Mouse (Mus musculus): Measurements from ENCODE around the gene Col6a4. TPM values are rescaled to one million over a fixed set of nuclear protein-coding genes. Genes with fewer than 3 reads are reported as not detected.

The Col6a4 gene
- polyA plus RNA-seq, 1 experiment from 2014 or later: 0.20 TPM

- H3K4me3 ChIP-seq: no peak overlapping the region
- H3K4me1 ChIP-seq: peaks cover 4% of the 10 kb centered on the region
- 0 out of 2 replicates have a peak, but pooled peaks cover 4% of the 10 kb centered on the region for H3K9me3 ChIP-seq
- no peaks in the 10 kb centered on the region for H3K36me3 ChIP-seq (replicated peaks)
- DNase-seq (ENCODE audit: extremely low spot score, low spot score): no peak
- H3K27me3 ChIP-seq (ENCODE audit: poor library complexity, severe bottlenecking): peaks cover 24% of the 10 kb centered on the region
- 54% methylated on average over 6 of the region's 6 CpGs for WGBS
- H3K27ac ChIP-seq: no peak overlapping the region
Observed at GRCm38 (mm10) chr9:105976314-105976713, 120.3 kb downstream of the Col6a4 start.

- H3K27me3 ChIP-seq (ENCODE audit: poor library complexity, severe bottlenecking): peaks cover 24% of the 10 kb centered on the region
- no peak overlapping the region for H3K4me3 ChIP-seq
- H3K36me3 ChIP-seq (replicated peaks): no peaks in the 10 kb centered on the region
- no peak for DNase-seq (ENCODE audit: extremely low spot score, low spot score)
- WGBS: 96% methylated on average over 1 of the region's 1 CpGs
- 0 out of 2 replicates have a peak, but pooled peaks cover 4% of the 10 kb centered on the region for H3K9me3 ChIP-seq
- H3K4me1 ChIP-seq: no peaks in the 10 kb centered on the region
- no peak overlapping the region for H3K27ac ChIP-seq
Observed at GRCm38 (mm10) chr9:105973736-105974135, 122.8 kb downstream of the Col6a4 start.

DNA sequence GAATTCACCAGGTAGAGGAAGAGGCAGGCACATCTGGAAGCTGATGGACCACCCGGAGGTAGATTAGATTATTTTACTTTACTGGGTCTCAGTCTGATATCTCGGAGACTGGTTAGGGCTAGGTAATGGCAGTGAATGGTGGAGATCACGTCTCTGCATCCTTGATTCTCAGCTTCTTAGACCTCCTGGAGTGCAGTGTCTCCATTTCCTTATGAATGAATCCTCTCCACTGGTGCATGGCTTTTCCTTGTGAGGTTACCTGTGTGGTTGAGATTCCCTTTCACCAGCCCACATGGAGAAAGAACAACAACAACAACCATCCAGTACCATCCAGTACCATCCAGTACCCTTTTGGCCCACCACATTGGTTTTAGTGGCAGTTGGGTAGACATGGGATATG is 124.6 kb downstream of the Col6a4 start:
- Histone ChIP-seq H3K36me3 (replicated peaks) (no peaks in the 10 kb centered on the region), H3K27me3 (ENCODE audit: poor library complexity, severe bottlenecking) (peaks cover 13% of the 10 kb centered on the region), H3K27ac (no peak overlapping the region), H3K9me3 (0 out of 2 replicates have a peak, but pooled peaks cover 4% of the 10 kb centered on the region), H3K4me3 (no peak overlapping the region), H3K4me1 (no peaks in the 10 kb centered on the region)
- 88% methylated on average over 3 of the region's 3 CpGs for WGBS
- no peak for DNase-seq (ENCODE audit: extremely low spot score, low spot score)

GRCm38 (mm10) chr9:105971351-105971894 is 125.2 kb downstream of the Col6a4 start:
- Histone ChIP-seq H3K27ac (no peak overlapping the region), H3K36me3 (replicated peaks) (no peaks in the 10 kb centered on the region), H3K9me3 (0 out of 2 replicates have a peak, but pooled peaks cover 4% of the 10 kb centered on the region), H3K4me1 (no peaks in the 10 kb centered on the region), H3K4me3 (no peak overlapping the region), H3K27me3 (ENCODE audit: poor library complexity, severe bottlenecking) (peaks cover 7% of the 10 kb centered on the region)
- 93% methylated on average over 14 of the region's 14 CpGs for WGBS
- no peak for DNase-seq (ENCODE audit: extremely low spot score, low spot score)

DNA sequence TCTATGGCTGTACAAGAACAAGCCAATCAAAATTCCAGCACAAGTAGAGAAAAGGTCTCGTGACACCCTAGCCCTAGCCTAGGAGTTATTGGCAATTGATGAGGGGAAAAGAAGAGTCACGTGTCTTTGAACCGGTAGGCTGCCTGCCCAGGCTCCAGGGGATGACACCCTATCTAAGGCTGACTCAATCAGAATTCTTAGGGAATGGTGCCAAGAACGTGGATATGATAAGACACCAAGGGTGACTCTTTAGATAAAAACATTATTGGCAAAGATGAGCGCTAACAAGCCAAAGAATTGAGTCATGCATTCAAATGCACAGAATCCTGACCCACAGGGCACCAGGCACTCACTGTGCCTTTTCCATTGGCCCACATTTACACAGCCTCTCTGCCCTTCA is 125.7 kb downstream of the Col6a4 start:
- DNase-seq (ENCODE audit: extremely low spot score, low spot score): no peak
- Histone ChIP-seq H3K4me1 (no peaks in the 10 kb centered on the region), H3K36me3 (replicated peaks) (no peaks in the 10 kb centered on the region), H3K27ac (no peak overlapping the region), H3K27me3 (ENCODE audit: poor library complexity, severe bottlenecking) (peaks cover 2% of the 10 kb centered on the region; the same call in 1 of the 2 replicates), H3K9me3 (0 out of 2 replicates have a peak, but pooled peaks cover 4% of the 10 kb centered on the region), H3K4me3 (no peak overlapping the region)
- 88% methylated on average over 5 of the region's 5 CpGs for WGBS

- no peak overlapping the region for H3K4me3 ChIP-seq
- WGBS: 81% methylated on average over 5 of the region's 5 CpGs
- no peak overlapping the region for H3K27ac ChIP-seq
- no peaks in the 10 kb centered on the region for H3K9me3 ChIP-seq
- H3K27me3 ChIP-seq (ENCODE audit: poor library complexity, severe bottlenecking): no peaks in the 10 kb centered on the region
- no peak for DNase-seq (ENCODE audit: extremely low spot score, low spot score)
- 0 out of 2 replicates have a peak, but pooled peaks cover 5% of the 10 kb centered on the region for H3K4me1 ChIP-seq
- no peaks in the 10 kb centered on the region for H3K36me3 ChIP-seq (replicated peaks)
Observed at GRCm38 (mm10) chr9:105967976-105968375, 128.6 kb downstream of the Col6a4 start.

DNA sequence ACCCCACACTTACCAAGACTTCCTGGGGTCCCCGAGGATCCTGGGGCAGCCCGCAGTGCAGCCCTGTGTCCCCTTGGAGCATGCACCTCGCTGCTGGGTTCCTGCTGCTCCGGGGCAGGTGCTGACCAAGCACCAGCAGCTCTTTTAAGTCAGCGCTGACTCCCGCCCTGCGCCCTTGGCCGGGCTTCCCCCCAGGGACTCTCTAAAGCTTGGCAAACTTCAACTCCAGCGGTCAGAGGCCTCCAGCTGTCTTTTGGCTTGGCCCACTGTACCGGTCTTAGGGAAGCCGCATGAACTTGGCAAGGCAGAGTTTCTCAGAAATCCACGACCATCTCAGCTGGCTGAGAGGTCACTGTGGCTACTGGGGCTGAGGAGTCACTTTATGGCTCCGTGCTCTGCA is 136.1 kb downstream of the Col6a4 start, which contains the start of gene Col6a5:
Gene Col6a5 (minus strand): TSS at position 111 of the 400 bp plus-strand sequence.
- Histone ChIP-seq H3K4me1 (peaks cover 10% of the 10 kb centered on the region; the same call in 1 of the 2 replicates), H3K36me3 (replicated peaks) (no peaks in the 10 kb centered on the region), H3K4me3 (no peak within 1 kb of the TSS), H3K27me3 (ENCODE audit: poor library complexity, severe bottlenecking) (peaks cover 9% of the 10 kb centered on the region; the same call in 1 of the 2 replicates), H3K27ac (no peak within 1 kb of the TSS), H3K9me3 (no peaks in the 10 kb centered on the region)
- DNase-seq (ENCODE audit: extremely low spot score, low spot score): no peak
- WGBS: 26% methylated on average over 13 of the region's 13 CpGs

- peaks cover 5% of the 10 kb centered on the region; the same call in 1 of the 2 replicates for H3K4me1 ChIP-seq
- 93% methylated on average over 1 of the region's 1 CpGs for WGBS
- no peaks in the 10 kb centered on the region for H3K9me3 ChIP-seq
- H3K4me3 ChIP-seq: no peak overlapping the region
- H3K27ac ChIP-seq: no peak overlapping the region
- DNase-seq (ENCODE audit: extremely low spot score, low spot score): no peak
- H3K27me3 ChIP-seq (ENCODE audit: poor library complexity, severe bottlenecking): peaks cover 9% of the 10 kb centered on the region; the same call in 1 of the 2 replicates
- H3K36me3 ChIP-seq (replicated peaks): no peaks in the 10 kb centered on the region
Observed at GRCm38 (mm10) chr9:105959116-105959515, 137.5 kb downstream of the Col6a4 start.

DNA sequence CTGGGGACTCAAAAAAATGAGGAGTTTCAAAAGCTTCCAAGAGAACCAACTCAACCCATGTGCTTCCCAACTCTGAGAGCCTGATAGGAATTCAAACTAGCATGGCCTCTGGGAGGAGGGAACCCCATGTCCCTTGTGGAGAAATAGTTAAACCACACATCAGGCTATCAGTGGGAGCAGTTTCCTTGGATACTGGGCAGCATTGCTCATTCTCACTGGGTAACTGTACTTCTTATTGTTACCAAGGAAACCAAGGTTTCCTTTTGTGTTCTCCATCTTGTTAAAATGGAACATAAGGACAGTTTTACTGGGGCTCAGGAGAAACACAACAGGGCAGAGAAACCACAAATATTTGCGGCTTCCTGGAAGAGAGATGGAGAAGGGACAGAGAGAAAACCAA is 146.8 kb downstream of the Col6a4 start:
- Histone ChIP-seq H3K27me3 (ENCODE audit: poor library complexity, severe bottlenecking) (no peaks in the 10 kb centered on the region), H3K4me3 (no peak overlapping the region), H3K36me3 (replicated peaks) (no peaks in the 10 kb centered on the region), H3K9me3 (no peaks in the 10 kb centered on the region), H3K27ac (no peak overlapping the region), H3K4me1 (no peaks in the 10 kb centered on the region)
- DNase-seq (ENCODE audit: extremely low spot score, low spot score): no peak
- WGBS: 98% methylated on average over 1 of the region's 1 CpGs

GRCm38 (mm10) chr9:105947577-105947976 is 149.0 kb downstream of the Col6a4 start:
- DNase-seq (ENCODE audit: extremely low spot score, low spot score): no peak
- no peaks in the 10 kb centered on the region for H3K27me3 ChIP-seq (ENCODE audit: poor library complexity, severe bottlenecking)
- H3K27ac ChIP-seq: no peak overlapping the region
- H3K4me1 ChIP-seq: no peaks in the 10 kb centered on the region
- H3K4me3 ChIP-seq: no peak overlapping the region
- no peaks in the 10 kb centered on the region for H3K36me3 ChIP-seq (replicated peaks)
- H3K9me3 ChIP-seq: no peaks in the 10 kb centered on the region
- WGBS: 87% methylated on average over 3 of the region's 3 CpGs

Other genes starting within 250 kb of the Col6a4 start
- not detected in 2 replicates for gene Col6a5, start 136.1 kb downstream of the Col6a4 start, polyA plus RNA-seq (2016; fragmentation: Nextera tagmentation; extraction: Ambion mirVana)
- 6.8 and 8.0 TPM in 2 replicates for gene Glyctk, start 61.4 kb upstream of the Col6a4 start, polyA plus RNA-seq (2016; fragmentation: Nextera tagmentation; extraction: Ambion mirVana)
- 28.3 and 30.2 TPM in 2 replicates for gene Wdr82, start 74.1 kb upstream of the Col6a4 start, polyA plus RNA-seq (2016; fragmentation: Nextera tagmentation; extraction: Ambion mirVana)
- 42.0 and 50.7 TPM in 2 replicates for gene Ppm1m, start 103.0 kb upstream of the Col6a4 start, polyA plus RNA-seq (2016; fragmentation: Nextera tagmentation; extraction: Ambion mirVana)
- 70.9 and 71.8 TPM in 2 replicates for gene Twf2, start 106.3 kb upstream of the Col6a4 start, polyA plus RNA-seq (2016; fragmentation: Nextera tagmentation; extraction: Ambion mirVana)
- 0.04 TPM in 1 of 2 replicates, not detected in the other for gene Tlr9, start 125.8 kb upstream of the Col6a4 start, polyA plus RNA-seq (2016; fragmentation: Nextera tagmentation; extraction: Ambion mirVana)
- gene Alas1, start 151.9 kb upstream of the Col6a4 start, polyA plus RNA-seq (2016; fragmentation: Nextera tagmentation; extraction: Ambion mirVana): 74.2 and 75.2 TPM in 2 replicates
- 42.7 and 46.4 TPM in 2 replicates for gene Poc1a, start 184.3 kb upstream of the Col6a4 start, polyA plus RNA-seq (2016; fragmentation: Nextera tagmentation; extraction: Ambion mirVana)

Measured in forebrain, embryonic 10.5 days (tissue).